Mouse (Mus musculus) thymus, postnatal 10 days (tissue): ENCODE measurements at regions not wholly inside any gene's neighbourhood (a gene's known extent, or its start where the extent isn't known, plus 50 kb on each side); places are given as distances from the start of the nearest gene placed in this dataset.
"Not testable (repeated sequence)": the region's sequence is repeated elsewhere in the genome, so short reads cannot be mapped to it uniquely, and the experiment has no call there.

ENCODE experiments used
- DNase-seq, 2 experiments: peaks; one replicate each; pipeline ENCODE4 v3.0.0; 2021; ENCODE audit warnings: low spot score in 2 of 2

DNA sequence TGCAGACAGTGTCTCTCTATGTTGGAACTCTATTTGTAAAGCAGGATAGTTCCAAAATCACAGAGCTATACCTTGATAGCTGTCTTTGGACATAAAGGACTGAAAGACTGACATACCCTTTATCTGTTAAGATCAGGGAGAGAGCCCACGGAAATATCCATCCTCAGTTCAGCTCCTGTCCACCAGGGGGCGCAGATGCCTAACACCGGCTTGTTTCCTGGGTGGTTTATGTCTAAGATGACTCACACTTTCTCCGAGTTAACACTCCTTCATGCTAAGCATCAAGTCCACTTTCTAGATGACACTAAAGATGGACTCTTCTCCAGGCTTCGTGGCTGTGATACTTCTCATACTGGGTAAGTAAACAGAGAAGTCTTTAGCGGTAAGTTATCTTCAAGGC, 636.8 kb upstream of the Olfr1507 start:
- peak; percentile 40 to 69 for DNase-seq

DNA sequence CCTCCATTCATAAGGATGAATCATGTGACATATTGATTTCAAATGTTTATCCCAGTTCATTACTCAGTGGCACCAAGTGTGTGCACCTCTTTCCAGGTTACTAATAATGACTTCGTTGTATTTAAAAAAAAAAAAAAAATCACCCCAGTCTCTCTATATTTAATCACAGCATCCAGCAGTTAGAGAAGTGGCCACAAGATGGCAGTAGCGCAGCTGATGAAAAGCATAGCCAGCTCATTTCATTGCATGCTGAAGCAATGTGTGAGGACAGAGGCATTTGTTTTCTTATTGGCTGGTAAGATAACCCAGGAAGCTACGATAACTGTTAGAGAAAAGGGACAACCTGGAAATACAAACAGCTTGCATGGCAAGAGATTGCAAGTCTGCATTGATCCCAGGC, 626.2 kb upstream of the Olfr1507 start:
- peak; percentile 51 to 59 for DNase-seq

GRCm38 (mm10) chr14:53109732-53110131, 614.2 kb upstream of the Olfr1507 start:
- DNase-seq, result not testable (repeated sequence)

DNA sequence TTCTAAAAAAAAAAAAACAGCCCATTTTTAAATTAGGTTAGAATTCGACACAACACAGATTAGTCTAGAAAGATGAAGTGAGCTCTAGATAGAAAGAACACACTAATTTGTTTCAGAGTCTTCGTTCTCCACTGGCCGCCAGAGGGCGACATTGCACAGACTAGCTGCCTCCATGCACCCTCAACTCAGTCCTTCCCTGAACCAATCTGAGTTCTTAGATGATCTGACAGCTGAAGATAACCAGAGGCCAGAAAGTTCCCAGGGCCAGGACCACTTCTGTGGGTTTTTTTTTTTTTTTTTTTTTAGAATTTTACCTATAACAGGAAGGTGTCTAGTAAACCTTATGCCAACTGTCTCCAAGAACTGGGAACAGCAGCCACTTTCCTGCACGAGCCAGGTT, 605.8 kb upstream of the Olfr1507 start:
- DNase-seq, result peak in 1 of 2 experiments; percentile 17

DNA sequence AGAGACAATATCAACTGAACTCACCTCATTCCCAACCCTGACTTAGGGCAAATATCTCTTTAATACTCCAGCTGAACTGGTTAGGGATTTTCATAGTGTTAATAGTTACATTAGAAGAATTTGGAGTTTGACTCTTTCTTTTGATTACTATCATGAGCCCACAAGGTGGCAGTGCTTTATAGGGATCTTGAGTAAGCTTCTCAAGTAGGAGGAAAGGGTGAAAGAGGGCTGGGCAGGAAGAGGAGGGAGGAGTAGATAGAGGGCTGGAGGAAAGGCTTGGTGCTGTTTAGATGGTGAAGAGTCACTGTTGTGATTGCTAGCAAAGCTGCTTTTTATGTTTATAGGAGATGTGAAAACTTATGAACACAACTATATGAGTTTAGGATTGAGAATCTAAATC, 595.4 kb upstream of the Olfr1507 start:
- not testable (repeated sequence) for DNase-seq

- peak in 1 of 2 experiments; percentile 7 for DNase-seq
Measured at GRCm38 (mm10) chr14:53081853-53082252, 586.3 kb upstream of the Olfr1507 start.

DNA sequence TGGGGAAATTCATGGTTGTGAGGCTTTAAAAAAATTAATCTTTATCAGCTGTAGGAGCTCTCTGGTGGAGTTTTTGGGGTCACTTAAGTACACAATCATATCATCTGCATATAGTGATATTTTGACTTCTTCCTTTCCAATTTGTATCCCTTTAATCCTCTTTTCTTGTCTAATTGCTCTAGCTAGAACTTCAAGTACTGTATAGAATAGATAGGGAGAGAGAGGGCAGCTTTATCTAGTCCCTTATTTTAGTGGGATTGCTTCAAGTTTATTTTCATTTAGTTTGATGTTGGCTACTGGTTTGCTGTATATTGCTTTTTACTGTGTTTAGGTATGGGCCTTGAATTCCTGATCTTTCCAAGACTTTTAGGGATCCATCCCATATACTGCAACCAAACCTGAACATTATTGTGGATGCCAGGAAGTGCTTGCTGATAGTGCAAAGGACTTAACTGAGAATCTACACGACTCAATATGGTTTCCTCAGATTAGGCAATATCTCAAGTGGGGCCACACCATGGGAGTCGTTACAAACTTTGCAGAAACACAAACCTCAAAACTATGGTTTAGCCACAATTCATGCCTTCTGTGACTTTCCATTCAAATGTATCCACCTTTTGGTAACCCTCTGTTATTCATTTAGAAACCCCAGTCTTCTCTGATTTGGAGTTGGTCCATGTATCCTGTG, 585.6 kb upstream of the Olfr1507 start:
- DNase-seq, result not testable (repeated sequence)

GRCm38 (mm10) chr14:53080556-53080955, 585.0 kb upstream of the Olfr1507 start:
- peak; percentile 13 to 35 for DNase-seq

- not testable (repeated sequence) for DNase-seq
Measured at GRCm38 (mm10) chr14:53075937-53076336, 580.4 kb upstream of the Olfr1507 start.

GRCm38 (mm10) chr14:53073126-53073525, 577.6 kb upstream of the Olfr1507 start:
- peak; percentile 7 to 10 for DNase-seq

GRCm38 (mm10) chr14:53072502-53072901, 577.0 kb upstream of the Olfr1507 start:
- not testable (repeated sequence) for DNase-seq

- DNase-seq, result not testable (repeated sequence)
Measured at GRCm38 (mm10) chr14:53054439-53054838, 558.9 kb upstream of the Olfr1507 start.

DNA sequence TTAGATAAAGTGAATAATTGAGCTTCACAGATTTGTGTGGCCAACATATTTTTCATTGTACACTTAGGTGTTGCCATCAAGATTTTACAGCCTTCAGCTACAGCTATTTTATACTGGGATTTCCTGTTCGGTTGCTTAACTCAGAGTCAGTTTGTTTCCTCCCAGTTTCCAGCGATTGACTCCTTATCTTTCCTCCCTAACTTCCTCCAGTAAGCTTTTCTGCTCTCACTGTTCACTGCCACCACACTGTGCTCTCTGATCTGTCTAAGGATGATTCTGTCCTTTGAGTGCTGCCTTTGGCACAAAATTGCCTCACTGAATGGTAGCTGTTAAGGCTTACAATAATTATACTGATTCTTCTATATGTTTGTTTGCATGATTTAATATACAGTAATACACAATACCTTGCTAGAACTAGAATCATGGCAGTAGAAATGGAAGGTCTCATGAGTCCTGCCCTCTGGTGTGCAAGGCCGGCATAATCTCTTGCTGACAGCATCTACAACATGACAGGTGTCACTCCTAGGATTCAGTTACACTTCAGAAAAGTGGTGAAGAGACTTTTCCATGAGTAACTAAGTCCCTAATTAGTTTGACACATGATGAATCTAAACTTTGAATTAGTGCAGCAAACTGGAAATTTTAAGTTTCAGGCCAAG, 558.0 kb upstream of the Olfr1507 start:
- DNase-seq, result not testable (repeated sequence)

DNA sequence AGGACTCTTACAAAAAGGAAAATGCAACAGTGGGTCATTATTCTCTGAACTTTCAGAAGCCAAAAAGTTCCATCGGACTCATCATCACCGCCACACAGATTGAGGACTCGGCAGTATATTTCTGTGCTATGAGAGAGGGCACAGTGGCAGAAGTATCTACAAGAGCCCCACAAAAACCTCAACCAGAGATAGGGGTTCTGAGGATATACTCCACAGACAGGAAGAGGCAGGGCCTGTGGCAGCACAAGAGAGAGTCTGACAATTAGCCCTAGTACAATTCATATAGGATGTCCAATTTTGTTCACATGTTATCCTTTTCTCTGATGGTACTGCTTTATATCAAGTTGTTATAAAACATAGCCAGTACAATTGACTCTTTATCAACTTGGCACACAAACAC, 552.1 kb upstream of the Olfr1507 start:
- not testable (repeated sequence) for DNase-seq

DNA sequence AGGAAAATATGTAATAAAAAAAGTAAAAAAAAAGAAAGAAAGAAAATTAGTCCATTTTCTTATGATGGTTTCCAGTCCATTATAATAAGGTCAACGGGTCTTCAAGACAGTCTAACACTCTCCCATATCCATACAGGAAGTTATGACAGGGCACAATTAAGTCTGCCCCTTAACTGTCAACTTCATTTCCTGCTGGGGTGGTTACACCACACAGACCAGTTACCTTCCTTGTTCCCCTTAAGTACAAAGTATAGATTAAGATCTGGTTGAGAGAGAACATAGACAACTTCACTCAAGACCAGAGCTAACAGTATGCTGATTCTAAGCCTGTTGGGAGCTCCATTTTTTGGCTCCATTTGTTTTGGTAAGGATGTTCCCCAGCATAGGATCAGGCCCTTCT, 551.4 kb upstream of the Olfr1507 start:
- not testable (repeated sequence) for DNase-seq

DNA sequence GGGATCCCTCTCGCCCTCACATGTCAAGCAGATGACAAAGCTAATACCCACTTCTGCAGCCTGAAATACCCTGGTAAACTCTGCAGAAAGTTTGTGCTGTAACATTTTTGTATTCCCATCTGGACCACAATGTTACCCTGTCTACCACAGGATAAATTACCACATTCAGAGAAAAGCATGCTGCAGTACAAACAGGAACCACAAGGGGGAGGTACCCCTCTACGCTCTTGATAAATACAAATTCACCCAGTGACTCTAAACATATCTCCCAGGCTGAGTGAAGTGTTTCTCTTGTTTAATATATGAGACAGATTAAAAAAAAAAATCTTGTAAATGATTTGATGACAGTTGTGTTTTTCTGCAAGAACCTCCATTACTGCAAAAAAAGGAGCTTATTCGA, 549.8 kb upstream of the Olfr1507 start:
- peak; percentile 17 to 59 for DNase-seq

DNA sequence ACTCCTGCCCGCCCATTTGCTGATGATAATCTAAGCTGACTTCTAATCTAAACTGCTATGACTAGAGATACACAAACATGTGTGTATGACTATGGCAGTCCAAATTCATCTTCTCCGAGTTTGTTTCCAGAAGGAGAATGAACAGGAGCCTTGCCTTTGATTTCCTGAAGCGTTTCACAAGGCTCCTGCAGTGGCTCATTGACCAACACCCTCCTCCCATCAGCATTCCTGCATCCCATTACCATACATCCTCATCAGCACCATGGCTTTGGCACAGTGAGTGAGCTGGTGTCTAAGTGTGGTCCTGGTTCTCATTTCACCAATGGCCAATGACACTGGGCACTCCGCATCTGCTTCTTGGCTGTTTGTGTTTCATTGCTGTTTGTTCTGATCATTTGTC, 548.6 kb upstream of the Olfr1507 start:
- not testable (repeated sequence) for DNase-seq

- peak in 1 of 2 experiments; percentile 32 for DNase-seq
Measured at GRCm38 (mm10) chr14:53042016-53042415, 546.5 kb upstream of the Olfr1507 start.

DNA sequence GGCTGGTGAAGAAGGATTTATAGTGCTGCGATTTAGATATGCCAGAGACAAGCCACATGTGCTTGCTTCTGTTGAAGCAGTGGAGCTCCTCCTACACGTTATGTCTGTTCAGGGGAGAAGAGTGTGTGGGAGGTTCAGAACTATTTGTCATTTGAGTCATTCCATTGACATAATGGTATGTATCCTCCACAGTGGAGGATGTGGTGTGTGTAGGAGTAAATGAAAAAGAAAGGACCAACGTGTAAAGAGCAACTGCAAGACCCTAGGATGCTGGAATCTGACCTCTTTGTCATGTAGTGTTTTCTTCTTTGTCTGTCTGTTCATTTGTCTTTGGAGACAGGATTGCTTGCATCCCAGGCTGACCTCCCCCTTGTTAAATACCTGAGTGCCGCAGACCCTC, 543.9 kb upstream of the Olfr1507 start:
- not testable (repeated sequence) for DNase-seq

DNA sequence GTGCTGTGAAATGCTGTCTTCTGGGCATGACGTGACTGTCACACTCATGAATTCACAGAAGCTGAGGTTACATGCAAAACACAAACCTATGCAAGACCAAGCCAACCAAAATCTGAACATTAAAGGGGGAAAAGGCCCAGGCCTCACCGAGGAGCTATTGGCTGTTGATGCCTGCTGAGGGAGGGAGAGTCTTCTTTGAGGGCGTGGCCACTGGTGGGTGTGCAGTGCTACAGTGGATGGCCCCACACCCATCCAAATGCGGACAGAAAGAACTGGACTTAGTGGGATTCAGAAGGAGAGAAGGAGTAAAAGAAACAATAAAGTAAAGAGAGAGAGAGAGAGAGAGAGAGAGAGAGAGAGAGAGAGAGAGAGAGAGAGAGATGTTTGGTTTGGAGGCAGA, 539.4 kb upstream of the Olfr1507 start:
- DNase-seq, result not testable (repeated sequence)

DNA sequence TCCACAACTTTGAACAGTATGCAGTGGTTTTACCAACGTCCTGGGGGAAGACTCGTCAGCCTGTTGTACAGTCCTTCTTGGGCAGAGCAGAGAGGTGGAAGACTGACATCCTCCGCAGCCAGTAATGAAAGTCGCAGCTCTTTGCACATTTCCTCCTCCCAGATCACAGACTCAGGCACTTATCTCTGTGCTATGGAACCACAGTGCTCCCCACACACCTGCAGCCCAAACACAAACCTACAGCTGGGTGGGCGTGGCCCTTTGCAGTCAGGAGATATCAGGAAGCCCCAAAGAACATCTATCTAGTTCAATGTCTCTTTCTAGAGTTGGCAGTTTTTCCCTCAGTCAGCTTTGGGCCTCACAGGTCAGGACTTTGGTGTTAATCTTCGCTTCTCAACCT, 537.7 kb upstream of the Olfr1507 start:
- DNase-seq, result peak; percentile 42 to 68

GRCm38 (mm10) chr14:53032498-53032897, 536.9 kb upstream of the Olfr1507 start:
- not testable (repeated sequence) for DNase-seq

- not testable (repeated sequence) for DNase-seq
Measured at GRCm38 (mm10) chr14:53030227-53030626, 534.7 kb upstream of the Olfr1507 start.
